Mouse (Mus musculus) adrenal gland, postnatal 10 days (tissue): ENCODE data around the gene Zfp988. TPM values are rescaled to one million over a fixed set of nuclear protein-coding genes. Genes with fewer than 3 reads are reported as not detected.
"Not testable (repeated sequence)": the region's sequence is repeated elsewhere in the genome, so short reads cannot be mapped to it uniquely, and the experiment has no call there.

ENCODE experiments used
- DNase-seq: peaks from one replicate; pipeline ENCODE4 v3.0.0; 2021; ENCODE audit warnings: mixed read lengths
- long read RNA-seq, 2 experiments: library from polyadenylated mRNA; stranded (forward); transcript quantifications; one replicate each; pipeline ENCODE4 v2.0.0; 2021
- total RNA-seq, 2 experiments: library from RNA; stranded (reverse); gene quantifications; 2 replicates each; pipeline ENCODE4 v1.2.3; 2021

Zfp988 gene
- total RNA-seq, result under 1 TPM; 0.24 to 0.39 TPM
- long read RNA-seq, experiment 1, result 0 reads
- long read RNA-seq, experiment 2, result 0 reads

DNA sequence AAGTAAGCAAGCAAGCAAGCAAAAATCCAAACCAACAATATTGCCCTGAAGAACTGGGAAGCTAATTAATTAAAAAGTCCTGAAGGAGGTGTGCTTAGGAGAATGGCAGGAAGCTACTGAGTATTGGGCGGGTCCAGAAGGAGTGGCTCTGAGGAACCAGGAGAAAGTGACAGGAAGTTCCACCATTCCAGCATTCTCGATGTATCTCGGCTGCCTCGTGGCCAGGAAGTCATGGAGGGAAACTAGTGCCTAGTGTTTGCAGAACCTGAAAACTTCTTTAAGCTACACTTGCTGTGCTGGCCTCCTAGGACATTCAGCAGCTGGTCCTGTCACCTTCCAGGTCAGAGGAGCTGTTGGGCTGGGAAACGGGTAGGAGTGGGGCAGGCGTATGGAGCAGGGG is at the start of gene Zfp988:
Gene Zfp988 (plus strand): TSS at position 239 of the 400 bp plus-strand sequence.
- DNase-seq, result not testable (repeated sequence)

DNA sequence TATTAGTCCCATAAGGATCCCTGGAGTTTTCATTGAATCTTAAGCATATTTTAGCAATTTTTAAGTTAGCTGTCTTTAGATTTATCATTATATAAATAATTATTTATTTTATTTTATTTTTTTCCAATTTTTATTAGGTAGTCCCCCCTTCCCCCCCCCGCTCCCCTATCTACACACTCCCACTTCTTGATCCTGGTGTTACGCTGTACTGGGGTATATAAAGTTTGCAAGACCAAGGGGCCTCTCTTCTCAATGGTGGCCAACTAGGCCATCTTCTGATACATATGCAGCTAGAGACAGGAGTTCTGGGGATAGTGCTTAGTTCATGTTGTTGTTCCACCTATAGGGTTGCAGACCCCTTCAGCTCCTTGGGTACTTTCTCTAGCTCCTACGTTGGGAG is 42.8 kb upstream of the Zfp988 start:
- DNase-seq, result not testable (repeated sequence)

DNA sequence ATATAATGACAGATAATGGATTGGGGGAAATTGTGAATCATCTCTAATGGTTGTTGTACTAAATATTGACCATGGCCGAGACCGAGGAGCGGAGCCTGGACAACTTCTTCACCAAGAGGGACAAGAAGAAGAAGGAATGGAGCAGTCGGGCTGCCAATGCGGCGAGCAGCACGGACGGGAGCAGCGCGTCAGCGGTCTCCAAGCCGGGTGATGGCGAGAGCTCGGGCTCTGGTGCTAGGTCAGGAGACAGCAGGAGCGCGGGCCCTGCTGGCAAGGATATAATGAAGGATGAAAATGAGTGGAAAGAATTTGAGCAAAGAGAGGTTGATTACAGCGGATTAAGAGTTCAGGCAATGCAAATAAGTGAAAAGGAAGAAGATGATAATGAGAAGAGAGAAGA is 38.2 kb upstream of the Zfp988 start:
- DNase-seq, result not testable (repeated sequence)

DNA sequence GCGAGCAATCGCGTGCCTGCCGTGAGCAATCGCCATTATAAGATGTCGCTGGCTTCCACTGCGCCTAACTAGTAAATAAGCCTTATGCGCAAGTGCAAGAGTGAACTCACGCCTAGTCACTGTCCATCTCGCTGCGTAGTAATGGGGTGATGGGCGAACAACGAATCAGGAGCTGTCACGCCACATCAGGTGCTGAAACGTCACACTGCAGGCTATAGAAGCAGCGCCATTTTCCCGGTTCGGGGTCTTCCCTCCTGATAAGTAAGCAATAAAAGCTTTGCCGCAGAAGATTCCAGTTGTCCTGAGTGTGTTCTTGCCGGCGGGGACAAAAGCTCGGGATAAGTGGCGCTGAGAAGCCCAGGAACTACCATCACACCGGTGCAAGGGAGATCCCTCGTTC is 36.7 kb upstream of the Zfp988 start:
- not testable (repeated sequence) for DNase-seq

DNA sequence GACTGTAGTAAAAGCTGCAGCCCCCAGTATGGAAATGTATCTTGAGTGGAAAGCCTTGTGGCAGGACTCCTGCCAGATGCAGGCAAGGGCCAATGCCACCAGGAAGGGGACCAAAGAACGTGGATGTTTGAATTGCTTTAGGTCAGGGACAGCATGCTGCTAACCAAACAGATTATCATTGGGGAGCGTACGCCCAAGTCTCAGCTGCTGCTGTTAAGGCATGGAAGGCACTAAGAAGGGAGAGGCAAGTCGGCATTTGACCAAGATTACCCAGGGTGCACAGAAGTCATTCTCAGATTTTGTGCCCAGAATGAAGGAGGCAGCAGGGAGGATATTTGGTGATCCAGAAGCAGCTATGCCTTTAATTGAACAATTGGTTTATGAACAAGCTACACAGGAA is 35.4 kb upstream of the Zfp988 start:
- DNase-seq, result not testable (repeated sequence)

DNA sequence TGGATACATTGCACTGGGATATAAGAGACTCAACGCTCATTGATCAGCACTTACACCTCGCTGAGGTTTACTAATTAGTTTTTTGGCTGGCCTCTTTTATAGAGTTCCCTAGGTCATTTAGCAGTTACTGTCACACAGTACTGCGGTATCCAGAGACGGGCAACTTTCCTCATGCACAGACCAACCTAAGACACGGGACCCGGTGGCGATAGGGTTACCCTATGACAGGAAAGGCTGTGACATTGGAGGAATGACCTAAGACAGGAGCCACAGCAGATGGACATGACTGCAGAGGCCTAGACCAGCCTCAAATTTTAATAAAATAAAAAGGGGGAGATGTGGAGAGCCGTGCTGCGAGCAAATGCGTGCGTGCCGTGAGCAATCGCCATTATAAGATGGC is 33.9 kb upstream of the Zfp988 start:
- DNase-seq, result not testable (repeated sequence)

DNA sequence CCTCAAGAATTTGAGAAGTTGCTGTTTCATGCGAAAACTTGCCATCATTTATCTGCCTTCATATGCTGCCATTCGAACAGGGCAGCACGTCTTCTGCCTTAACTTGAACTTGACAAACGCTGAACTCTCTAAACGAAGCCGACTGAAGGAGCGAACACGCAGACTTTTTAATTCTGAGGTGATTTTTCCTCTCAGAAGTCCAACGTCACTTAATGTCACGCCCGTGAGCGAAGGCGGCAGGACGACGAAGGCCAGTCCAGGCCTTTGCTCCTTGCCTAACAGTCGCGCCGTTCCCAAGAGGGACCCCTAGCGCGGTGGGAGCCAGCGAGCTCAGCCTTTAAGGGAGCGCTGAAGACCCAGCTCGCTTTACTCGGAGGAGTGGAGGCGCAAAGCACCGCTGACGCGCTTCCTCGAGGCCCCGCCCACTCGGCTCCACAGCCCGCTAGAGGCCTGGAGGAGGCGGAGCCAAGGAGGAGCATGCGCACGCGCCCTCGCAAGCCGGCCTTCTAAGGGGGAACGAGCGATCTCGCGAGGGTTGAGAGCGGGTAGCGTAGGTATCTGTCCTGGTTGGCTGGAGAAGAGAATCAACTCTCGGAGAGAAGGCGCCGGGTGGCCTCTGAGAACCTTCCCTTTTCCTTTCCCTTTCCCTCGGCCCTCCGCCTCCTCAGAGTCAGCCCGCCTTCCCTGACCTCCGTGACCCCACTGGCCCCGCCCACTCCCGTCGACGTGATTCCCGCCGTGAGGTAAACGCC is 30.3 kb upstream of the Zfp988 start:
- not testable (repeated sequence) for DNase-seq

DNA sequence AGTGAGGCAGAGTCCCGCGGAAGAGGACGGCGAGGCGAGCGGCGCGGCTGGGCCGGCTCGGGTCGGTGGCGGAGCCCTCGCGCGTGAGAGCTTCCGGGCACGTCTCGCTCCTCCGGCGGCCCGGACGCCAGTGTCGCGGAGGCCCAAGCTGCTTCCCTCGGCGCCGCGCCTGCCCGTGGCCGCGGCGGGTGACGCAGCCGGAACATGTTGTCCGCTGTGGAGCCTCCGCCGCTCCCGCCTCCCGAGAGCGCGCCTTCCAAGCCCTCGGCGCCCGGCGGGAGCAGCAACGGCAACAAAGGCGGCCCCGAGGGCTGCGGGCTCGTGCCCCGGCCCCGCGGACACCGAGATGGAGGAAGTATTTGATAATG is 29.7 kb upstream of the Zfp988 start:
- DNase-seq, result not testable (repeated sequence)

DNA sequence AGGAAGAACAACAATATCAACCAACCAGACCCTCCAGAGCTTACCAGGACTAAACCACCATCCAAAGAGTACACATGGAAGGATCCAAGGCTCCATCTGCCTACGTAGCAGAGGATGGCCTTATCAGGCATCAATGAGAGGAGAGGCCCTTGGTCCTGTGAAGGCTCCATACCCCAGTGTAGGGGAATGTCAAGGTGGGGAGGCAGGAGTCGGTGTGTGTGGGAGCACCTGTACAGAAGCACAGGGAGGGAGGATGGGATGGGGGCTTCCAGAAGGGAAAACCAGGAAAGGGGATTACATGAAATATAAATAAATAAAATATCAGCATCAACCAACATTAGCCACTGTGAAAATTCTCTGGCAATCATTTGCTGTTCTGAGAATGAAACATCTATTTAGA is 25.1 kb upstream of the Zfp988 start:
- DNase-seq, result not testable (repeated sequence)

DNA sequence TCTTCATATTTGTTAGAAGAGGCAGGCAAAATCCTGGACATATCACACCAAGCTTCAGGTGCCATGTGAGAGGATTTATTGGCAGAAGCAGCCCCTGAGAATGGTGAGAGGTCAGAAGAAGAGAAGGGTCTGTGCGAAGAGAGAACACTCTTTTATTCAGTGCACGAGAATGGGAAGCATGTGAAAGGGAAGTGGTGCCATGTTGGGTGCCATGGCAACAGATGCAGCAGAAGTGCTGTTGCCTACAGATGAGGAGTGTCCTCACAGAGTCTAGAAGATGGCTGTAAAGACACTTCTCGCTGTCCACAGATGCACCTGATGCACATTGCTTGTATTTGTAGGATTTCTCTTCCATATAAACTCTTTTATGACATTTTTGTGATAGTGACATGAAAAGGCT is 6.9 kb upstream of the Zfp988 start:
- DNase-seq, result not testable (repeated sequence)

DNA sequence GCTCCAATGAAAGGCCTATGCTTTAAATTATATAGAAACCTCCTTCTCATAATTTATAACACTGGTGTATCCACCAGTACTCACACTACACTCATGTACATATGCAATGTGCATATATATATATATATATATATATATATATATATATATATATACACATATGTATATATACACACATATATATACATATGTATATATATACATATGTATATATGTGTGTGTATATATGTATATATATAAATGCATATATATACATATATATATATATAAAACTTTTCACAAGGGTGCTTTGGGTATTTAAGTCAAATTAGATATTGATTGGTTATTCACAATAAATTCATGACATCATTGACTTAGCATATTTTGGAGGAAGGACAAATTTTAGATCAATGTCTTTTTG is 3.1 kb upstream of the Zfp988 start:
- not testable (repeated sequence) for DNase-seq

DNA sequence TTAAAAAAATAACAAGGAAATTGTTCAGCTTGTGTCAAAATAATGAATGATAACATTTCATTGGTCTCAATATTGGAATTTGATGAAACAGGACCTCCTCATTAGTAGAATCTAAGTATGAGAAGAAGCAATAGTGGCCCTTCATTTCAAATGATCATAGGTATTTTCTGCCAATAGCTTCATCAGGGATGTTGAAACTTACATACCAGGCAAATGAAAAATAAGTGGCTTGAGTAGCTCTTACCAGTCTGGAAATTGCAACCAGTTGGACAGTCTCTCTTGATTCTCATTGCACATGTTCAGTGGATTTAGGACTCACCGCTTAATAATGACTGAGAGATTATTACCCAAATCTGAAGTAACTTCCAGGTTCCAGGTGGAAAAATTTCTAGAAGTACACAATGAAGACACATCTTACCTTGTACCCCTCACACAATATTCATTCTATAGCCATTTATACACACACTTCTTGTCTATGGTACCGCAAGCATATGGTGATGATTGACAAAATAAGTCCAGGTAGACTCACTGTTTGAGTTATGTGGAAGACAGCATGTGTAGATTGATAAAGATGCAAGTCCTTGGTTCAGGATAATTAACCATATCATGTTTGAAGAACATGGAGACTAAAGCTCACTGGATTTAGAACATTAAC is 29.7 kb downstream of the Zfp988 start:
- DNase-seq, result not testable (repeated sequence)

DNA sequence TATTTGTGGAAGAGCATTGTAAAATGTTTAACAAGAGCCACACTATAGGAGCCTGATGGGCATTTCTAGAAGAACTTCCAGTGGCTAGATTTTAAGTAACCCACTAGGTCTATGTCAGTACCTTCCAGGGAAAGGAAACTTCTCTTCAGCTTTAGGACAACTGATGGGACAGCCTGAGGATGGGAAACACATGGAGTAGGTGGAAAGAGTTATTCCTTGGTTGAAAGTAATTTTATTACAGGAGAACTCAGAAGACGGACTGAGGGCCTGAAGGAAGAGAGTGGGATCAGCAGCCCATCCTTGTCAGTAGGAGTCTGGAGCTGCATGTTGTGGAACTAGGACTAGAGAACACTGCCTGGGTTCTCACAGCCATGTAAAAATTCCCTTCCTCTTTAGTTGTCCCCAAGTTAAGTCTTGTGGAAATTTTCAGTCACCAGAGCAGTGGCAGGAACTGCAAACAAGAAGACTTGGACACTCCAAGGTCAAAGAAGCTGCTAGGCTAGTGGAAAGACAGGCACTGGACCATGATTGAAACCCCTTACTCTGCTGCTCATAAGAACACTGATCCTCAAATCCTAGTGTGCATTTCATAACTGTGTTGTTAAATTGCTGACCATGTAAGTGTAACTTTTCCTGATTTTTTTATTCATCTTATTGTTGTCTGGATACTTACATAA is 30.4 kb downstream of the Zfp988 start:
- not testable (repeated sequence) for DNase-seq

DNA sequence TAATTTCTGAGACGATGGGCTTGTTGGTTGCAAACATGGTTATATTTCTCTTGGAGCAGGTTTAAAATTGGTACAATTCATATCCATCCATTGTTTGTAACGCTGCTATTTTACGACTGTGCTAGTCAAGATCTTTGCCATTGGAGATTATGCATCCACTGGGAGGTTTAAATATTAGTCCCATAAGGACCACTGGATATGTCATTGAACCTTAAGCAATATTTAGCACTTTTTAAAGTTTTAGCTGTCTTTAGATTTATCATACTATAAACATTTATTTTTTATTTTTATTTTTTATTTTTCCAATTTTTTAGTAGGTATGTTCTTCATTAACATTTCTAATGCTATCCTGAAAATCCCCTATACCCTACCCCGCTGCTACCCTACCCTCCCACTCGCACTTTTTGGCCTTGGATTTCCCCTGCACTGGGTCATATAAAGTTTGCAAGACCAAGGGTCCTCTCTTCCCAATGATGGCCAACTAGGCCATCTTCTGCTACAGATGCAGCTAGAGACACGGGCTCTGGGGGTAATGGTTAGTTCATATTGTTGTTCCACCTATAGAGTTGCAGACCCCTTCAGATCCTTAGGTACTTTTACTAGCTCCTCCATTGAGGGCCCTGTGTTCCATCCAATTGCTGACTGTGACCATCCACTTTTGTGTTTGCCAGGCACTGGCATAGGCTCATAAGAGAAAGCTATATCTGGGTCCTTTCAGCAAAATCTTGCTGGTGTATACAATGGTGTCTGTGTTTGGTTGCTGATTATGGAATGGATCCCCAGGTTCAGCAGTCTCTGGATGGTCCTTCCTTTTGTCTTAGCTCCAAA is 31.1 kb downstream of the Zfp988 start:
- not testable (repeated sequence) for DNase-seq

DNA sequence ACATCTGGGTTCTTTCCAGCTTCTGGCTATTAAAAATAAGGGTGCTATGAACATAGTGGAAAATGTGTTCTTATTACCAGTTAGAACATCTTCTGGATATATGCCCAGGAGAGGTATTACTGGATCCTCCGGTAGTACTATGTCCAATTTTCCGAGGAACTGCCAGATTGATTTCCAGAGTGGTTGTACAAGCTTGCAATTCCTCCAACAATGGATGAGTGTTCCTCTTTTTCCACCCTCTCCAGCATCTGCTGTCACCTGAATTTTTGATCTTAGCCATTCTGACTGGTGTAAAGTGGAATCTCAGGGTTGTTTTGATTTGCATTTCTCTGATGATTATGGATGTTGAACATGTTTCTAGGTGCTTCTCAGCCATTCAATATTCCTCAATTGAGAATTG is 32.0 kb downstream of the Zfp988 start:
- not testable (repeated sequence) for DNase-seq

DNA sequence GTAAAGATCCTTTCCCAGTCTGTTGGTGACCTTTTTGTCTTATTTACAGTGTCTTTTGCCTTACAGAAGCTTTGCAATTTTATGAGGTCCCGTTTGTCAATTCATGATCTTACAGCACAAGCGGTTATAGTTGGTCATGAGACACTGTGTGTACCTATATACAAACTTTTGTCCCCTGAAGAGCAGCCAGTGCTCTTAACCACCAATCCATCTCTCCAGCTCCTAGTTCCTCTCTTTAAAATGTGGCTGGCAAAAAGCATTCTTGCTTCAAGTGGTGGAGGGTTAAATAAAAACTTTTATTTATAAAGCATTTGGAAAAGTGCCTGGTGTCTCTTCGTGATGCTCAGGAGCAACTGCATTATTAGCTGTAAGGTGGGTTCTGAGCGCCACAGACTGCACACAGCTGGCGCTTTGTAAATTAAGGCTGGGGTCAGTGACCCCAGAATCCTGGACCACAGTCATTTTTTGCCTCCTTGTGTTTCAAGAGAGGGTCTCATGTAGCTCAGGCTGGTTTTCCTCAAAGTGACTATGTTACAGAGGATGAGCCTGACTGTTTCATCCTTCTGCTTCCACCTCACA is 32.6 kb downstream of the Zfp988 start:
- DNase-seq, result no peak

DNA sequence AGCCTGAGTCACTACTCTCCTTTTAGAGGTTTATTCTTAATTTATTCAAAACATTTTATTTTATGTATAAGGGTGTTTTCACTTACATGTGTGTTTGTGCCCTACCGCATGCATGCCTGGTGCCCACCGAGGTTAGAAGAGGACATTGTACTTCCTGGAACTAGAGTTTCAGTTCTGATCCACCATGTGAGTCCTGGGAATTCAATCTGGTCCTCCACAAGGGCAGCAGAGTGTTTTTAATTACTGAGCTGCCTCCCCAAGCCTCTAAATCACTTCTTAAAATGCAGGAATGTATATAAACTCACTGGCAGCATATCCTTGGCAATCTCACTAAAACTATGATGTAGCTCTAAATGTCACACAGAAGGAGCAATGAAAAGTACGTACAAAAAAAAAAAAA is 33.2 kb downstream of the Zfp988 start:
- DNase-seq, result not testable (repeated sequence)

DNA sequence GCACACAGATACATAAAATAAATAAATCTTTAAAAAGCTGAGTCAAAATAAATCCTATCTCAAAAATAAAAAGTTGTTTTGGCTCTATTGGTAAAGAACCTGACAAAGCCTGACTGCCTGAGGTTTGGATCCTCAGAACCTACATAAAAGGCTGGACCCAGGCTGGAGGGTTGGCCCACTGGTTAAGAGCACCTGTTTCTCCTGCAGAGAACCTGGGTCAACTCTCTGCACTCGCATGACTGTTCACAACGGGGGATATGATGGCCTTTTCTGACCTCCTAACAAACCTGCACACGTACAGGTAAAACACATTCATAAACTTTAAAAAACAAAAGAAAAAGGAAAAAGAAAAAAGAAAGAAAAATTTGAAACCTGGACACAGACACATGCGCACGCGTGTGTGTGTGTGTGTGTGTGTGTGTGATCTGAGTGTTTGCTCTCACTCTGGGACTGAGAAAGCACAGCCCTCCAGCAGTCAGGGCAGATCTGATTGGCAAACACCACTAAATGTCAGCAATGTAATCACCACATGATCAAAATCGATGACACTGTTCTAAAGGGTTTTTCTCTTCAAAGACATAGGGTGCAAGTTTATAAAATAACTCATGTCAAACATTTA is 34.2 kb downstream of the Zfp988 start:
- not testable (repeated sequence) for DNase-seq

DNA sequence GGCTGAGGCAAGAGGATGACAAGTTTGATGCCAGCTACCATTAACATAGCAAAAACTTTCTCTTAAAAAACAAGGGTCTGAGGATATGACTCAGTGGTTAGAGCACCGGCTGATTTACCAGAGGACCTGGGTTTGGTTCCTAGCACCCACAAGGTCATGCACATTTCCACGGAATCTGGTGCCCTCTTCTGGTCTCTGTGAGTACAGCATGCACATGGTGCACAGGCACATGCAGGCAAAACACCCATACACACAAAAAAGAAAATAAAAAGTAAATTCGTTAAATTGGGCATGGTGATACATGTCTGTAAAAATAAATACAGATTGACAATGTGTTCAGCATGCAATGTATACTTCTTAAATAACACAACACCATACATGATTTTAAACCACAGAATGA is 34.8 kb downstream of the Zfp988 start:
- not testable (repeated sequence) for DNase-seq

DNA sequence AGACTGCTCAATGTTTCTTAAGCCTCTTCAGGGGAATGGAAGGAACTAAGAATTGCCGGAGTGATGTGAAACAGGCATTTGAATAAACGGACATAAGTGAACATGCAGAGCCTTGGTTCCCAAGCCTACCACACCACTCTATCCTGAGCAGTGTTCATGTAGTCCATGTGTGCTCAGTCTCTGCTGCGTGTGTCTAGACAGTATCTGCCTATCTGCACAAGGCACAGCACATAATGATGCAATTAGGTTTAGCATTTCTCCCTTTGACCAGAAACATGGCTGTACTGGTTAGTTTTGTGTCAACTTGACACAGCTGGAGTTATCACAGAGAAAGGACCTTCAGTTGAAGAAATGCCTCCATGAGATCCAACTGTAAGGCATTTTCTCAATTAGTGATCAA is 35.4 kb downstream of the Zfp988 start:
- not testable (repeated sequence) for DNase-seq
